Mouse (Mus musculus) bone marrow macrophage, adult 2 months (primary cell): Measurements from ENCODE around the gene Col23a1. TPM values are rescaled to one million over a fixed set of nuclear protein-coding genes. Genes with fewer than 3 reads are reported as not detected.

Source experiments
- H3K27ac ChIP-seq: 2 replicates; pipeline ENCODE4 v1.5.1; 2012; ENCODE audit warnings: low read depth, low read length; ENCODE audit not compliant: insufficient read depth
- H3K4me1 ChIP-seq: 2 replicates; pipeline ENCODE4 v1.6.1; 2012; ENCODE audit warnings: low read length; ENCODE audit not compliant: control insufficient read depth, insufficient read depth
- H3K4me3 ChIP-seq: 2 replicates; pipeline ENCODE4 v1.5.1; 2012; ENCODE audit warnings: mild to moderate bottlenecking, low read length, moderate library complexity; ENCODE audit not compliant: insufficient read depth
- CTCF ChIP-seq: IDR thresholded peaks from 2 replicates; pipeline ENCODE4 v1.5.1; 2012; ENCODE audit warnings: low read depth, mild to moderate bottlenecking, low read length, moderate library complexity
- POLR2A ChIP-seq: IDR thresholded peaks from 2 replicates; pipeline ENCODE4 v1.6.1; 2012; ENCODE audit warnings: mild to moderate bottlenecking, low read depth, low read length, borderline replicate concordance
- polyA plus RNA-seq: library from polyadenylated mRNA; stranded (reverse); fragments of >200 nt; gene quantifications from 2 replicates; pipeline ENCODE4 v1.2.4, GENCODE M21; 2012; ENCODE audit not compliant: missing spikeins, insufficient read depth, insufficient read length

The Col23a1 gene
- polyA plus RNA-seq, 1 experiment: 0.13 TPM

- Histone ChIP-seq H3K4me3 (no peak overlapping the region), H3K27ac (no peak overlapping the region), H3K4me1 (0 out of 2 replicates have a peak, but pooled peaks cover 3% of the 10 kb centered on the region)
- no peak for TF ChIP-seq POLR2A
- TF ChIP-seq CTCF: no peak
Observed at GRCm38 (mm10) chr11:51418807-51419206, 129.1 kb downstream of the Col23a1 start.

- Histone ChIP-seq H3K27ac (no peak overlapping the region), H3K4me3 (no peak overlapping the region), H3K4me1 (0 out of 2 replicates have a peak, but pooled peaks cover 3% of the 10 kb centered on the region)
- no peak for TF ChIP-seq CTCF
- no peak for TF ChIP-seq POLR2A
Observed at GRCm38 (mm10) chr11:51421878-51422277, 132.2 kb downstream of the Col23a1 start.

DNA sequence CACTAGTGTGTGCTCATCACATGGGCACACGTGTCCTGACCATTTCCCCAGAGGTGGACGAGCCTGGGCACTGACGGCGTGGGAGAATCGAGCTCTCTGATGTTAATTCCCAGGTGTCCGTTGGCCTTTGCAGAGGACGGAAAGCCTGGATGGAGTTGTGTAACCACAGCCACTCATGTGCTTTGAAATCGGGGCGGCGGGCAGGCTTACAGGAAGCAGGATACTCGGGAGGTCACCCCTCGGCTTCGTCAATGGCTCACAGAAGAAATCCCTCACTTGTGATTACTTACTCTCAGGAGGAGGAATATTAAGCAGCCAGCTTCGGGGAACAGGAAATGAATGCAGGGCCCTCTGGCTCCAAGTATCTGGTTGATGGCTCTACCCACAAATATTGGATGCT lies 133.0 kb downstream of the Col23a1 start:
- TF ChIP-seq POLR2A (no peak), CTCF (no peak)
- no peak overlapping the region for H3K4me3 ChIP-seq
- H3K4me1 ChIP-seq: 0 out of 2 replicates have a peak, but pooled peaks cover 3% of the 10 kb centered on the region
- H3K27ac ChIP-seq: no peak overlapping the region

DNA sequence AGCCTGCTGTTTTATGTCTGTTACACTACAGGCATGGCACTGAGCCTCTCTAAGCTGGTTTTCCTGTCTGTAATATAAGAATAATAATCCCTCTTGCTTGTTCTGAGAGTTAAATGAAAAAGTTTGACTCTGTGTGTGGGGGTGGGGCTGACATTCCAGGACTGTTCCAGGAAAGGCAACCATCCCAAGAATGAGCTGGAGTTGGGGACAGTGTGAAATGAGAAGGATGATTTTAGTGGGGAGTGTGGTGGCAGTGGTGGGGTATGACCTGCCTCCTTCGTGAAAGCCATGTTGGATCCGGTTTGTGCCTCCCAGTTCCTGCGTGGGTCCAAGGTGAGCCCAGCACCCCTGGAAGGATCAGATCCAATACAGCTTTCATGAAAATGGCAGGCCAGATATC lies 136.4 kb downstream of the Col23a1 start:
- Histone ChIP-seq H3K4me1 (no peaks in the 10 kb centered on the region), H3K27ac (no peak overlapping the region), H3K4me3 (no peak overlapping the region)
- TF ChIP-seq POLR2A (no peak), CTCF (no peak)

- no peak overlapping the region for H3K27ac ChIP-seq
- no peak overlapping the region for H3K4me3 ChIP-seq
- H3K4me1 ChIP-seq: no peaks in the 10 kb centered on the region
- TF ChIP-seq CTCF (no peak), POLR2A (no peak)
Observed at GRCm38 (mm10) chr11:51429428-51430179, 139.9 kb downstream of the Col23a1 start.

GRCm38 (mm10) chr11:51430180-51430578 lies 140.5 kb downstream of the Col23a1 start:
- no peak for TF ChIP-seq CTCF
- no peak for TF ChIP-seq POLR2A
- Histone ChIP-seq H3K4me3 (no peak overlapping the region), H3K27ac (no peak overlapping the region), H3K4me1 (no peaks in the 10 kb centered on the region)

DNA sequence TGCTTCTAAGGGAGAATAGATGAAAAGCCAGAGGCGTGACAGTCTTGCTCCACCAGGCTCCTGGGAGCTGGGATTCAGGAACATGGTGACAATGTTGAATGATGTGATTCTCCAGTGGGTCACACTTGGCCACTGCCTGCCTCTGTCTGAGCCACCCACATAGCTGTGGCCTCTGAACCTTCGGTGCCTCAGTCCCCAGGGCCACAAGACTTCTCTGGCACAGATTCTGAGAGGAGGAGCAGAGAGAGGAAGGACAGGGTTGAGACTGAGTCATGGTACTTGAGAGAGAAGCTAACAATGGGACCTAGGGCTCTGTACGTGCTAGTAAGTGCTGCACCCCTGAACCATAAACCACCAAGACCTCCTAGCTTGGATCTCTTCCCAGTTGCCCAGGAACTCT lies 141.6 kb downstream of the Col23a1 start:
- H3K4me3 ChIP-seq: no peak overlapping the region
- TF ChIP-seq POLR2A: no peak
- TF ChIP-seq CTCF: no peak
- no peak overlapping the region for H3K27ac ChIP-seq
- no peaks in the 10 kb centered on the region for H3K4me1 ChIP-seq

GRCm38 (mm10) chr11:51431968-51432367 lies 142.2 kb downstream of the Col23a1 start:
- no peak for TF ChIP-seq CTCF
- TF ChIP-seq POLR2A: no peak
- H3K27ac ChIP-seq: no peak overlapping the region
- H3K4me1 ChIP-seq: no peaks in the 10 kb centered on the region
- no peak overlapping the region for H3K4me3 ChIP-seq

DNA sequence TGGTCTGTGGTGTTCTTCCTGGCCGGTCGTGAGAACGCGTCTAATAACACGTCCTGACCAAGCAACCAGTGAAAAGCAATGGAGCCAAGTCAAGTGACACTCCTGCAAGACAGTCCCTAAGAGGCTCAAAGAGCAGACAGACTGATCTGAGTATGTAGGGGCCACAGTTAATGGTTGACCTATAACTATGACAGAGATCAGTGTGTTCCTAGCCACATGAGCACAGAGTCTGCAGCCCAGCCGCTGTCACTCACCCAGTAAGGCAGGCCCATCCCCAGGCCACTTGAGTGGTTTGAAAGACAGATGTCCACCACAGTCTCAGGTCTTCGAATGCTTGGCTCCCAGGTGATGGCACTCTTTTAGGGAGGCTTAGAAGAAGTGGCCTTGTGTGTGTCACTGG lies 152.3 kb downstream of the Col23a1 start:
- no peaks in the 10 kb centered on the region for H3K4me1 ChIP-seq
- TF ChIP-seq CTCF: no peak
- TF ChIP-seq POLR2A: no peak
- H3K27ac ChIP-seq: no peak overlapping the region
- H3K4me3 ChIP-seq: no peak overlapping the region

GRCm38 (mm10) chr11:51442599-51442998 lies 152.9 kb downstream of the Col23a1 start:
- Histone ChIP-seq H3K4me3 (no peak overlapping the region), H3K4me1 (no peaks in the 10 kb centered on the region), H3K27ac (no peak overlapping the region)
- TF ChIP-seq POLR2A (no peak), CTCF (no peak)
